Mouse (Mus musculus) retina, adult 2 months (tissue): ENCODE measurements around the gene Hist1h2bm.
A peak's percentile ranks its signal among the peaks of the same experiment; 100 is the strongest.
"Not testable (repeated sequence)": the region's sequence is repeated elsewhere in the genome, so short reads cannot be mapped to it uniquely, and the experiment has no call there.

Source experiments
- DNase-seq: peaks from one replicate; pipeline ENCODE4 v3.0.0-alpha.2; 2012; ENCODE audit warnings: low read depth, low spot score

Gene Hist1h2bm

DNA sequence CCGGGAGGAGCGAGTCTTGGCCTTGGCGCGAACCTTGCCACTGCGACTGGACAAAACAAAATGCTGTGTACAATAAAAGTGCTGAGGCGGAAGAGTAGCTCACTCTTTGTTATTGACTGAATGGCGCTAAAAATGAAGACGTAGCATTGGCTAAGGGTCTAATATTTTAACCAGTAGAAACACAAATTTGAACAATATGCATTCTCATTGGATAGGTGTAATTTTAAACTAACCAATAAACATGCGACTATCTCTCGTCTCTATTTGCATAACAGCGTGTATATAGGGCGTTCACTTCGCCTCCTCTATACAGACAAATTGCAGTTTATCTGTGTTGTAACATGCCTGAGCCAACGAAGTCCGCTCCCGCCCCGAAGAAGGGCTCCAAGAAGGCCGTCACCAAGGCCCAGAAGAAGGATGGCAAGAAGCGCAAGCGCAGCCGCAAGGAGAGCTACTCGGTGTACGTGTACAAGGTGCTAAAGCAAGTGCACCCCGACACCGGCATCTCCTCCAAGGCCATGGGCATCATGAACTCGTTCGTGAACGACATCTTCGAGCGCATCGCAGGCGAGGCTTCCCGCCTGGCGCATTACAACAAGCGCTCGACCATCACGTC lies at the start of gene Hist1h2bm:
Gene Hist1h2bm, plus strand, starts transcription at position 288 of the 616 bp plus-strand sequence.
- peak; percentile 69 for DNase-seq

- no peak for DNase-seq
These were observed 44.5 kb upstream of the Hist1h2bm start, which contains the start of gene Olfr1360 for GRCm38 (mm10) chr13:21677305-21677704. Gene Olfr1360, minus strand, starts transcription at chr13:21677405.

DNA sequence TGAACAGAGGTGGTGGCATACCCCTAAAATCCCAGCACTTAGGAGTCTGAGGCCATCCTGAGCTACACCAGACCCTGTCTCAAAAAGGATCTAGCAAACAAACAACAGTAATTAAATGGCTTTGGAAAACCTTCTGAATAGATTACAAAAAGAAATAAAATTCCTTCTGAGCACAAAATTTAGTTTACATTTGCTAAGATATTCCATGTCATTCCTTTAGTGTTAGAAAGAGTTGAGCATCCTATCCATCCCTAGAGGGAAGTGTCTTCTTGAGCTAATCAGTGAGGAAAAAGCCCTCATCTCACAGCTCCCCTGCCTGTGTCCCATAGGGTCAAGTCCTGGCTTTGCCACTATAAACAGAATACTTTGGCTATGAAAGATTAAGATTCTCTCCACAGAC lies 24.0 kb upstream of the Hist1h2bm start, which contains the start of gene Olfr1359:
Gene Olfr1359, plus strand, starts transcription at position 301 of the 400 bp plus-strand sequence.
- DNase-seq, result no peak

DNA sequence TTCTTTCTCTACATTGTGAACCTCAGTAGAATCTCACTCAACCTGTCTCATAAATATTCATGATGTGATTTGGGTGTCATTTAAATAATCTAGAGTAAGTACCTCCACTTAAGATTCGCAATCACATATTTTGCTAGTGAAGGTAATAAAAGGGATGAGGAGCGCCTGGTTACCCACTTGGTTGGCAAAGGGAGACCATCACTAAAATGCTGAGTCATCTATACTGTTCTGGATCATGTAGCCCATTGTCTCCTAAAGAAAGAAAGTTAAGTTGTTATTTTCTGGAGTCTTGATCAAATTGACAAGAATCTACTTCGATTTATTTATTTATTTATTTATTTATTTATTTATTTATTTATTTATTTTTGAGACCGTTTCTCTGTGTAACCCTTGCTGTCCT lies 15.2 kb upstream of the Hist1h2bm start:
- no peak for DNase-seq

DNA sequence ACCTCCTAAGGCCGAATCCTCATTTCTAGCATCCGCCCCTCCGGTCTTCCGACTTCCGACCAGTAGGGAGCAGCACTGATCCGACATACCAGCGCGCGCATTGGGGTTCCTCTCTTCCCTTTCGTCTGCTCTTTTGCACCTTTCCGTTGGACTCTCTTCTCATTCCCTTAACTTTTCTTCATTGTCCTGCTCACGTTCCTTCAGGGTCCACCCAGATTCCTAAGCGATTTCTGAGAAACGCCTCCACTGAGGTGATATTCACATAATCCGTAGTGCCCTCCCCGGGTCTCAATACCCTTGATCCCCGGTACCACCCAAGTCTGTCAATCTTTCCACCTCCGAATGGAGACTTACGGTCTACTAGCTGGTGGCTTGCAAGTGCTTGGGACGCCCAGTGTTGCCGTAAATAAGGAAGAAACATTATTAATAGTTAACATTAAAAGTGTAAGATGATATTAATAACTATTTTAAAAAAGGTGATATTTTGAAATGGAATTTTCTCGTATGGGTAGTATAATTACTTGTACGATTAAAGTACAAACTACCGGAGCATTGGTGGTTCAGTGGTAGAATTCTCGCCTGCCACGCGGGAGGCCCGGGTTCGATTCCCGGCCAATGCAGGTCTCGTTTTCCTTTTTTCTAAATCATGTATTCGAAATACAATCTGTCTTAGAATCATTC lies 11.7 kb upstream of the Hist1h2bm start:
- peak; percentile 76 for DNase-seq

DNA sequence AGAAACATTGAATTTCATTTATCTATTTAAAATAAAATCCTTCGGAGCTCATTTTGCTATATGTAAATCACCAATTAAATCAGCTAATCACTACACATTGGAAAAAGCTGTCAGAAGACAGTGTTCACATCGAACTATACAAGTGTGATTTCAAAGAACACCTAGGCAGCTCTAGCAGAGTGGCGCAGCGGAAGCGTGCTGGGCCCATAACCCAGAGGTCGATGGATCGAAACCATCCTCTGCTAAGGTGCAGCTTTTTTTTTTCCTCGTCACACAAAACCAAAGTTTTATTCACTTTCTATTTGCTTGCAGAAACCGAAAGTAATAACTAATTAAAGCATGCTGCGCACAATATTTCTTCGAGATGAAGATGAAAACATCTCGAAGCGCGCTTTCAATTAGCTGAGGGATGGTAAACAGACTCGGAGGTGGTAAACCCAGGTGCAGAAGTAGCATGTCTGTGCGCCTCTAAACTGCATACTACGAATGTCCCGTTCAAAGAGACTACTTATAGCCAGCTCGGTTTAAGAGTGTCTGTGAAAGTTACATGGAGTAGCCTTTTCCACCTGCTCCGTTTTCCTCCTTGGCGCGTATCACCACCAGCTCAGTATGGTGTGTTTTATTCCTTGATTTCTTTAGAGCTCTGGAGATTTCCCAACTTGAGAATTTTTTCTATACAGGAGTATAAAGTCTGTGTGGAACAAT lies 10.9 kb upstream of the Hist1h2bm start:
- peak; percentile 67 for DNase-seq

GRCm38 (mm10) chr13:21711698-21712097 lies 10.1 kb upstream of the Hist1h2bm start:
- no peak for DNase-seq

DNA sequence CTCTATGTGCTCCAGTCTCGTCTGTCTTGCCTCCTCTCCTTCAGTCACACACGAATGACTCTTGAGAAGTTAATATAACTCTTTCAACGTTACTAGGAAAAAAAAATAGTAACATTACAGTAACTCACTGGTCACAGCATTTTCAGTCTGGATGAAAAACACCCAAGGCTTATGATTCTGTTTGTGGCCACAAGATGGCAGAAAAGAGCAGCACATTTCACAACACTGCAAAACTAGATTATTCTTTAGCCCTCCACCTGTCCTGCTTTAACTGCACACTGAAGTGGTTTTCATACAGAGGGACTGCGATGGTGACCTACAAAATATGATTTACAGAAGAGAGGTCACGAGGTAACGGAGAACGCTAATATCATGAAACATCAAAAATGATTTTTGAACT lies 7.1 kb upstream of the Hist1h2bm start:
- DNase-seq, result no peak

- DNase-seq, result no peak
These were observed 6.5 kb upstream of the Hist1h2bm start for GRCm38 (mm10) chr13:21715131-21715863.

- peak; percentile 83 for DNase-seq
These were observed 5.8 kb upstream of the Hist1h2bm start, which contains the start of the genes Hist1h2bl and Hist1h2ai for GRCm38 (mm10) chr13:21715864-21716539. Gene Hist1h2bl, minus strand, starts transcription at chr13:21716143. Gene Hist1h2ai, plus strand, starts transcription at chr13:21716422.

- DNase-seq, result not testable (repeated sequence)
These were observed 5.1 kb upstream of the Hist1h2bm start for GRCm38 (mm10) chr13:21716540-21717391.

DNA sequence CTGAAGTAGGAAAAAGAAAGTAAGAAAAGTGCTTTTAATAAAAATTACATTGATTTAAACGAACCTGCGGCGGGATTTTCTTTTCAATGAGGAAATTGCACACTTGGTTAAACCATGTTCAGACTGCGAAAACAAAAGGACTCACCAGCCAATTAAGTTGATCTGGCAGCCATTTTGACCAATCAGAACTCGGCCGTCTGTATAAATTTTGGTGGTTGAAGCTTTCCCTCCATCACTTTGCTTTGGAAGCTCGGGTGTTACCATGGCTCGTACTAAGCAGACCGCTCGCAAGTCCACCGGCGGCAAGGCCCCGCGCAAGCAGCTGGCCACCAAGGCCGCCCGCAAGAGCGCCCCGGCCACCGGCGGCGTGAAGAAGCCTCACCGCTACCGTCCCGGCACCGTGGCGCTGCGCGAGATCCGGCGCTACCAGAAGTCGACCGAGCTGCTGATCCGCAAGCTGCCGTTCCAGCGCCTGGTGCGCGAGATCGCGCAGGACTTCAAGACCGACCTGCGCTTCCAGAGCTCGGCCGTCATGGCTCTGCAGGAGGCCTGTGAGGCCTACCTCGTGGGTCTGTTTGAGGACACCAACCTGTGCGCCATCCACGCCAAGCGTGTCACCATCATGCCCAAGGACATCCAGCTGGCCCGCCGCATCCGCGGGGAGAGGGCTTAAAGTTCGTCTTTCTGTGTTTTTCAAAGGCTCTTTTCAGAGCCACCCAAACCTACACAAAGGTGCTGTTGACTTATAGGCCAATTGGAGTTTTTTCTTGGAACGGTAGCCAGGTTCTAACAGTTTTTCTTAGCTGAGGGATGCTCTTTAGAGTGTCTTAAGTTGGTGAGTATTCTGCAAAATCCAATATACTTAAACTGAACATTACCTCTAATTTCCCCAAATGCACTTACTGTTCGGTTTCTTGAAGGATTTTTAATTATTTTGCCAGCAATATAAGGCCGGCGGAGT lies 4.2 kb upstream of the Hist1h2bm start, which contains the start of gene Hist1h3h:
Gene Hist1h3h, plus strand, starts transcription at position 263 of the 961 bp plus-strand sequence.
- not testable (repeated sequence) for DNase-seq

- no peak for DNase-seq
These were observed 3.3 kb upstream of the Hist1h2bm start for GRCm38 (mm10) chr13:21718381-21719080.

DNA sequence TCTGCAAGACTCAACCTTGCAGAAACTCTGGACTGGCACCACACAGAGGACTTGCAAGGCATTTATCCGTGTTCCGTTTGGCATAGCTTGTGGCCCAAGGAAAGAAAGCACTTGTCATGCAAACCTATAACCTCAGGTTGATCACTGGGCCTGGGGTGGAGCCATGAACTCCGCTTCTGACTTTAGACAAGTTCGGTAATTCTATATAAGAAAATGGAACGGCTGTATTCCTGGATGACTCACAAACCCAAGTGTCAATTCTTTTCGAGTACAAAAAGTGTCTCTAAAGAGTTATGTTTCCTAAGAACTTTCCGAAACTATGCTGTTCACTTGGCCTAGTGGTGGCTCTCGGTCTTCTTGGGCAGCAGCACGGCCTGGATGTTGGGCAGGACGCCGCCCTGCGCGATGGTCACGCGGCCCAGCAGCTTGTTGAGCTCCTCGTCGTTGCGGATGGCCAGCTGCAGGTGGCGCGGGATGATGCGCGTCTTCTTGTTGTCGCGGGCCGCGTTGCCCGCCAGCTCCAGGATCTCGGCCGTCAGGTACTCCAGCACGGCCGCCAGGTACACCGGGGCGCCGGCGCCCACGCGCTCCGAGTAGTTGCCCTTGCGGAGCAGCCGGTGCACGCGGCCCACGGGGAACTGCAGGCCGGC lies 612 bp upstream of the Hist1h2bm start:
- DNase-seq, result not testable (repeated sequence)

DNA sequence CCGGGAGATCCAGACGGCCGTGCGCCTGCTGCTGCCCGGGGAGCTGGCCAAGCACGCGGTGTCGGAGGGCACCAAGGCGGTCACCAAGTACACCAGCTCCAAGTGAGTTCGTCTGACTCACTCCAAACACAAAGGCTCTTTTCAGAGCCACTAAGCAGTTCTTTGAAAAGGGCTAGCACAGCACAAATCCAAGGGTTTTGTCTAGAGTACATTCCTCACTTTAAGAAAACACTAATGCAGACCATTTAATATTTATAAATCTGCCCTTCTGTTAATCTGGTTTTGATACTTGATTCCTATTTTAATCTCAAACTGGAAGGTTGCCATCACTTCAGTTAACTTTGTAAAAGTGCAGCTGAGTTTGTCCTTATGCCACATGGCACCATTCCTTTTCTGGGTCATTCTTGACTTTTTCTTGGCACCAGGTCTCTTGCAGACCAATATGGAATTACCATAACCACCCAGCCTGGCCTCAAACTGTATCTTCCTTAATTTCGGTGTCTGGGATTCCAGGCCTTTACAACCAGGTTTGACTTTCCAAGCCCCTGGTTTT lies 605 bp downstream of the Hist1h2bm start:
- no peak for DNase-seq

DNA sequence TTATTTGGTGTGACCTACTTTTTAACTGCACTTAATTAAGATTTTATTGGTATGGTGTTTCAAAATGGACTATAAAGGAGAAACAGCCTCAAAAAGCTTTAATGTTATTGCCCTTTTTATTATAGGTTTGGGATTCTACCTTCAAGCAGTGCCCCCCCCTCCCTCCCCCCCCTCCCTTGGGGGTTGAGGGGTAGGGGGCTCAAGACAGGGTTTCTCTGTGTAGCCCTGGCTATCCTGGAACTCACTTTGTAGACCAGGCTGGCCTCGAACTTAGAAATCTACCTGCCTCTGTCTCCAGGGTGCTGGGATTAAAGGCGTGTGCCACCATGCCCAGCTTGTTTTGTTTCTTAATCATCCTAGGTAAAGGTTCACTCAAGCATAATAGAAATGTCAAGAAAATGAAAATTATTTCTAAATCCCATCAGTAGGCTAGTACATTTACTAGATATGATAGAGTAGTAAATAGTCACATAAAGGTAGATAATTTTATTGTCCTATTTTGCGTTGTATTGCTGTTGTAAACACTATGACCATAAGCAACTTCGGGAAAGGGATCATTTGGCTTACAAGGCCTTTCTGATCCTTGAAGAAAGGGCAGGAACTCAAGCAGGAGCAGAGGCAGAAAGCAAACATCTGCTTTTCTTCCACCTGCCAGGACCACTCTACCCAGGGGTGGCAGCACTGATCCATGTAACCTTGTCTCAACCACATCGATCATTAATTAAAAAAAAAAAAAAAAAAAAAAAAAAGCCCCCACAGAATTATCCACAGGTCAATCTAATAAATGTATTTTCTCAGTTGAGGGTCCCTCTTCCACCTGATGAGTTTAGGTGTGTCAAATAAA lies 1.4 kb downstream of the Hist1h2bm start:
- no peak for DNase-seq
